Mouse (Mus musculus) cortical plate, adult 2 months (tissue): ENCODE data around the gene Tfeb.

Experiments used
- CTCF ChIP-seq: fragments of 200-500 bp; IDR thresholded peaks from 2 replicates; pipeline ENCODE4 v1.5.1; 2011; ENCODE audit warnings: mild to moderate bottlenecking, control low read depth, low read length; ENCODE audit not compliant: insufficient read depth; ENCODE audit errors: extremely low read depth
- POLR2A ChIP-seq: fragments of 200-500 bp; IDR thresholded peaks from 2 replicates; pipeline ENCODE4 v1.6.1; 2011; ENCODE audit warnings: mild to moderate bottlenecking, low read length, control low read depth; ENCODE audit not compliant: insufficient read depth; ENCODE audit errors: extremely low read depth

GRCm38 (mm10) chr17:47833628-47834481 is 97.0 kb downstream of the Tfeb start:
- no peak for TF ChIP-seq CTCF
- no peak for TF ChIP-seq POLR2A
